Mouse (Mus musculus) hindbrain, embryonic 14.5 days (tissue): ENCODE results near the gene Mlycd. TPM values are rescaled to one million over a fixed set of nuclear protein-coding genes. Genes with fewer than 3 reads are reported as not detected.

Source experiments
- ATAC-seq: fragments of 200-750 bp; cut with Nextera tagmentation; 2 replicates; pipeline ENCODE4 v1.8.0; 2017; ENCODE audit warnings: moderate number of reproducible peaks, mild to moderate bottlenecking, moderate TSS enrichment, moderate library complexity; ENCODE audit not compliant: low FRiP score
- DNase-seq: peaks from one replicate; pipeline ENCODE4 v3.0.0-alpha.2; 2015; ENCODE audit warnings: low spot score
- H3K27ac ChIP-seq: fragments of 300-500 bp; sonication (generic); 2 replicates; pipeline ENCODE4 v1.5.1; 2014; ENCODE audit warnings: mild to moderate bottlenecking, moderate library complexity
- H3K27me3 ChIP-seq: fragments of 300-500 bp; sonication (generic); 2 replicates; pipeline ENCODE4 v1.6.1; 2014; ENCODE audit warnings: mild to moderate bottlenecking, low read length, mixed read lengths; ENCODE audit not compliant: control insufficient read depth, insufficient read depth
- H3K36me3 ChIP-seq: fragments of 300-500 bp; sonication (generic); replicated peaks from 2 replicates; pipeline ENCODE4 v1.6.1; 2014; ENCODE audit not compliant: control insufficient read depth, insufficient read depth
- H3K4me1 ChIP-seq: fragments of 300-500 bp; sonication (generic); replicated peaks from 2 replicates; pipeline ENCODE4 v1.6.1; 2014; ENCODE audit warnings: antibody characterized with exemption, low read length, mixed read lengths; ENCODE audit not compliant: control insufficient read depth, insufficient read depth
- H3K4me2 ChIP-seq: fragments of 300-500 bp; sonication (generic); replicated peaks from 2 replicates; pipeline ENCODE4 v1.6.1; 2014; ENCODE audit warnings: mild to moderate bottlenecking, moderate library complexity
- H3K4me3 ChIP-seq: fragments of 300-500 bp; sonication (generic); replicated peaks from 2 replicates; pipeline ENCODE4 v1.5.1; 2014; ENCODE audit warnings: mild to moderate bottlenecking, low read length
- H3K9ac ChIP-seq: fragments of 300-500 bp; sonication (generic); 2 replicates; pipeline ENCODE4 v1.6.1; 2014
- H3K9me3 ChIP-seq: fragments of 300-500 bp; sonication (generic); 2 replicates; pipeline ENCODE4 v1.6.1; 2016; ENCODE audit warnings: low read length; ENCODE audit not compliant: control insufficient read depth
- WGBS: fragments of 180-500 bp; shearing (Covaris S2); extraction: QIAGEN DNeasy Blood & Tissue Kit; methylation state at CpG from one replicate; pipeline ENCODE4 v1.1.7; 2014; 5-methylcytosine and 5-hydroxymethylcytosine counted together
- polyA plus RNA-seq: library from polyadenylated mRNA; unstranded; fragments of >200 nt; fragmentation: Nextera tagmentation; extraction: Ambion mirVana; gene quantifications from 2 replicates; pipeline ENCODE4 v1.2.1, GENCODE M21; 2014

Mlycd gene
- polyA plus RNA-seq, 1 experiment from 2014 or later, result 17.8 TPM

DNA sequence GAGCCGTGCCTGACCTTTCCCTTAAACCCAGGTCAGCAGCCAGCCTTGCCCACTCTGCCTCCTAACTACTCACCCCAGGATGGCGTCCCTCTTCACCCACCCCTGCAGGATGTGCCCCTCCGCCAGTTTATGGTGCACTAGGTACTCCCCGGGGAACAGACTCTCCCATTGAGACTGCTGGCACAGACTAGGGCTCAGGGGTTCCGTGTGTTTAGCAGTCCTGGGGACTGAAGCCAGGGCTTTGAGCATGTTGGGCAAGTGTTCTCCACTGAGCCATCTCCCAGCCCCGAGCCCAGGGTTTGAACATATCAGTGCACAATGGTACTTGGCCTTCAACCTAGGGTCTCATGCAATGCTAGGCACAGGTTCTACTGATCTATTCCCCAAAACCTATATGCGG, 40.8 kb downstream of the Mlycd start:
- no peaks in the 10 kb centered on the region for H3K36me3 ChIP-seq
- H3K4me1 ChIP-seq, result 0 out of 2 replicates have a peak, but pooled peaks cover 6% of the 10 kb centered on the region
- no peak overlapping the region for H3K27ac ChIP-seq
- H3K27me3 ChIP-seq, result no peaks in the 10 kb centered on the region
- H3K4me2 ChIP-seq, result no peak overlapping the region
- H3K9ac ChIP-seq, result no peak overlapping the region
- ATAC-seq, result no peak
- 86% methylated on average over 7 of the region's 7 CpGs for WGBS
- H3K4me3 ChIP-seq, result no peak overlapping the region
- no peaks in the 10 kb centered on the region for H3K9me3 ChIP-seq
- DNase-seq, result no peak

DNA sequence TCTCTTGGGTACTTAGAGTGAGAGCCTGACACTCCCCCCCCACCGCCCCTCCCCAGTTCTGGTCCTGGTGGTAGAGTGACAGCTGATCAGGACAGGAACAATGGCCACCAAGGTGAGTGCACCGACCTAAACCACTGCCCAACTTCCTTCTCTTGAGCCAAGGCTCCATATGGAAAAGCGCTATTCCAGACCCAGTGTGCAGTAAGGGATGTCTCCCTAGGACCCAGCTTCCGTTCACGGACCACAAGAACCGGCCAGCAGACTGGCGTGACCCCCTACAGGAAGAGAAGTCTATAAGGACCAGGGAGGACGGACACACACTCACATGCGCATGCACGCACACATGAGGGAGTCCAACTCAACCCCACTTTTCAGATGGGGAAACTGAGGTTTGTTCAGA, 41.7 kb downstream of the Mlycd start:
- ATAC-seq, result no peak
- Histone ChIP-seq H3K27ac (no peak overlapping the region), H3K9me3 (no peaks in the 10 kb centered on the region), H3K4me1 (peaks cover 7% of the 10 kb centered on the region; the same call in 1 of the 2 replicates), H3K9ac (no peak overlapping the region), H3K4me2 (no peak overlapping the region), H3K4me3 (no peak overlapping the region), H3K27me3 (no peaks in the 10 kb centered on the region), H3K36me3 (no peaks in the 10 kb centered on the region)
- 86% methylated on average over 10 of the region's 10 CpGs for WGBS
- DNase-seq, result no peak

DNA sequence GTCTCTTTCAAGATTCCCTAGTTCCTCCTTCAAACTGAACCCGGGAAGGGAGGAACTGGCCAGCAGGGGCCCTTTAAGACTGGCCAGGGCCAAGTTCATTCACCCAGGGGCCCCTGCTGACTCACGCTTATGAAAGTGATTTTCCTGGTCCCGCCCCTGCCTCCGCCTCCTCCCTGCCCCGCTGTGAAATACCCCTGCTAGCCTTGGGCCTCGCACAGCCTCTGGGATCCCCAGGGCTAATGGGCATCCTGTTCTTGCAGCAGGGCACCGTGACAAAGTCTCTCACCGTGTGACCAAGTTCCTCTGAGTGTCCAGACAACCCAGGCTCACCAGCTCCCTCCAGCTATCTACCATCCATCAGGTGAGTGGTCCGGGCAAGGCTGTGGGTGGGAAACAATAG, 42.3 kb downstream of the Mlycd start:
- DNase-seq (no peak), ATAC-seq (no peak)
- Histone ChIP-seq H3K9ac (no peak overlapping the region), H3K36me3 (no peaks in the 10 kb centered on the region), H3K27me3 (no peaks in the 10 kb centered on the region), H3K27ac (no peak overlapping the region), H3K4me2 (no peak overlapping the region), H3K4me3 (no peak overlapping the region), H3K4me1 (peaks cover 7% of the 10 kb centered on the region; the same call in 1 of the 2 replicates), H3K9me3 (no peaks in the 10 kb centered on the region)
- 17% methylated on average over 9 of the region's 9 CpGs for WGBS

DNA sequence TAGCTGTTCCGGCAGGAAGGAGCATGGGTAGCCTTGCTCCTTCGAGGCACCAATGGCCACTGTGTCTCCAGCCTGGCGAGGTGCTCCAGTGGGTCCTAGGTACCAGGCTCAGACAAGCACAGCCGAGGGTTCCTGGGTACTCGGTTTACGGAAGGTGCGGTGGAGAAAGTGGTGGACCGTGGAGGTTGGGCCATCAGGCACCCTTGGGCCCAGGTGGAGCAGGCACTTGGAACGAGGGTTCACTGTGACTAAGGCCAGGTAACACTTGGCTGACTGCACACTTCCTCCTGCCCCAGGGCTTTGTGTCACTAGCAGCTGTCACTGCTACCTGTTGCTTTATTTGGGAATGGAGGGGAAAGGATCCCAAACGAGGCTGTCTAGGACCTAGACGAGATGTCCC, 42.8 kb downstream of the Mlycd start:
- H3K4me1 ChIP-seq, result peaks cover 7% of the 10 kb centered on the region; the same call in 1 of the 2 replicates
- no peak overlapping the region for H3K4me2 ChIP-seq
- WGBS, result 78% methylated on average over 11 of the region's 11 CpGs
- no peaks in the 10 kb centered on the region for H3K36me3 ChIP-seq
- no peak for ATAC-seq
- no peaks in the 10 kb centered on the region for H3K27me3 ChIP-seq
- no peaks in the 10 kb centered on the region for H3K9me3 ChIP-seq
- no peak overlapping the region for H3K9ac ChIP-seq
- no peak overlapping the region for H3K27ac ChIP-seq
- DNase-seq, result no peak
- no peak overlapping the region for H3K4me3 ChIP-seq

DNA sequence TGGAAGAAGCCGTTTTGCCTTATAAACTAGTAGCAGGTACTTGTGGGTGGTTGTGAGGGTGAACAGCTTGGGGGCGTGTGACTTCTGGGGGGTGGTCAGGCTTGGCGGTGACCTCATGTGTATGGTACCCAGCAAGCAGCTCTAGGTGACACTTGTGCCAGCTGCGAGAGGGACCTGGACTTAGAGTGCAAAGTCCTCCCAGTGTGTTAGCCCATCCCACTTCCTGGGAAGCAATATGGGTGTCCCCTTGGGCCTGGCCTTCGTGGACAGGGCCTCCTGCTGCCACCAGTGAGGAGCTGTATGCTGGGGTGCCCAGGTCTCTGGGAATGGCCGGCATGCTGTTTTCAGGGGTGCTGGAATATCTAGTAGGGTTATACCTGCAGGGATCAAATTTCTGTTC, 44.2 kb downstream of the Mlycd start:
- no peak for ATAC-seq
- H3K4me1 ChIP-seq, result peaks cover 7% of the 10 kb centered on the region; the same call in 1 of the 2 replicates
- no peak overlapping the region for H3K27ac ChIP-seq
- H3K36me3 ChIP-seq, result no peaks in the 10 kb centered on the region
- no peak overlapping the region for H3K9ac ChIP-seq
- no peak overlapping the region for H3K4me2 ChIP-seq
- no peaks in the 10 kb centered on the region for H3K9me3 ChIP-seq
- H3K4me3 ChIP-seq, result no peak overlapping the region
- H3K27me3 ChIP-seq, result no peaks in the 10 kb centered on the region
- no peak for DNase-seq
- 82% methylated on average over 6 of the region's 6 CpGs for WGBS

DNA sequence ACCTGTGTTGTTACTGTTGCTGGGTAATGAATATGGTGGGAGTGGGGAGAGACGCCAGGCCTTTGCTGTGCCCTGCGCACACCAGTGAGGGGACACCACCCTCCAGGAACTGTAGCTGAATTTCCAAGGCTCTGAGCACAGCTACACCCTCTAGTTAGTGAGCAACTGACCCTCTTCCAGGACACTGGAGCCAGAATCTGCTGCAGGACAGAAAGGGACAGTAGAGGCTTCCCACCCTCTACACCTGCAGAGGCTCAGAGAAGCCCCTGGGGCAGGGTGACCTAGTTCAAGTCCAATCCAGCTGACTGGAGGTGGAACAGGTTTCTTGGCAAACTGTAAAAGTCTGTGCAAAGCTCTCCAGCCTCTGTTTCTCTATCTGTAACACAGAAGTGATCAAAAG, 44.7 kb downstream of the Mlycd start:
- Histone ChIP-seq H3K27ac (no peak overlapping the region), H3K4me1 (peaks cover 7% of the 10 kb centered on the region; the same call in 1 of the 2 replicates), H3K9me3 (no peaks in the 10 kb centered on the region), H3K4me3 (no peak overlapping the region), H3K27me3 (no peaks in the 10 kb centered on the region), H3K4me2 (no peak overlapping the region), H3K9ac (no peak overlapping the region), H3K36me3 (no peaks in the 10 kb centered on the region)
- DNase-seq (no peak), ATAC-seq (no peak)
- WGBS, result 97% methylated on average over 2 of the region's 2 CpGs

DNA sequence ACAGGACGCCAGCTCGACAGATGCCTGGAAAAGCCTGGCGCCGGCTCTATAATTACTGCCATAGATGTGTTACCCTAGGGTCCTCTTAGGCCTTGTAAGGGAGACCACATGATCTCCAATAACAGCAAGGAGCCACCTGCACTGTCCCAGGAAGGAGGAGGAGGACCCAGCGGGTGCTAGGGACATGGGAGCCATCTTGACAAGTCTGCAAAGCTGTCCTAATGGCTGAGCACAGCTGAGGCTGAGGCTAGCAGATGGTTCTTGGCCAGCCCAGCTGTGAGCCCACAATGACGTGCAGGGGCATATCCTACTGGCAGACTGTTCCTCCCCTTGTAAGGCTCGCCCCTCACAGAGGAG, 45.2 kb downstream of the Mlycd start:
- Histone ChIP-seq H3K9me3 (no peaks in the 10 kb centered on the region), H3K27me3 (no peaks in the 10 kb centered on the region), H3K4me3 (no peak overlapping the region), H3K27ac (no peak overlapping the region), H3K4me2 (no peak overlapping the region), H3K9ac (no peak overlapping the region), H3K36me3 (no peaks in the 10 kb centered on the region), H3K4me1 (peaks cover 7% of the 10 kb centered on the region; the same call in 1 of the 2 replicates)
- ATAC-seq, result peak; percentile 47; the same call in 1 of the 2 replicates
- no peak for DNase-seq
- 36% methylated on average over 7 of the region's 7 CpGs for WGBS

DNA sequence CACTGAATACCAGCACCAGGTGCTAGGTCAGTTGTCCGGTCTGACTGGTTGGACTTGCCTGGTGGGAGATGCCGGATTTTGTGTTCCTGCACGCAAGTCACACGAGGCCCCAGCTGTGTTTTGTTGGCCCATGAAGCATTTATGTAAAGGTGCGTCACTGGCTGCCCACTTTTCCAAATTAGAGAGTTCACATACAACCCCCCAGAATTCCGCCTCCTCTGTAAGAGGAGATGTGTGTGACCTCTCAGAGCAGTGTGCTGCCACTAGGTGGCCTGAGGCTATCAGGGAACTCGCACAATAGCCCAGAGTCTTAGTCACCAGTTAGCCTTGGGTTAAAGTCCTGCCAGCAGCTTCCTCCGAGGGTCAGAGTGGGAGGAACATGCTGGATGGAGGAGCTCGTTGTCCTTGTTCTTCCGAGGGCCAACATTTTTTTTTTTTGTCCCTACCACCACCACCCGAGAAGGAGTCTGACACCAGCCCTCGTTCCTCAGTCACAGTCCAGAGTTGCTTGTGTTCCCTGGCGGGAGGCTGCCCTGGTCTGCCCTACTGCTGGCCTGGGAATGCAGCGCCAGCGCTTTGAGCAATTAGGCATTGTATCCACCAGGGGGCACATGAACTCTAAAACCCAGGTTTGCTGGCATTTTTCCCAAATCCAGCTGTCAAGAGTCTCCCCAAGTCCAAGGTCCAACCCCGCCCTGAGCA, 45.7 kb downstream of the Mlycd start:
- H3K27ac ChIP-seq, result no peak overlapping the region
- no peak for ATAC-seq

DNA sequence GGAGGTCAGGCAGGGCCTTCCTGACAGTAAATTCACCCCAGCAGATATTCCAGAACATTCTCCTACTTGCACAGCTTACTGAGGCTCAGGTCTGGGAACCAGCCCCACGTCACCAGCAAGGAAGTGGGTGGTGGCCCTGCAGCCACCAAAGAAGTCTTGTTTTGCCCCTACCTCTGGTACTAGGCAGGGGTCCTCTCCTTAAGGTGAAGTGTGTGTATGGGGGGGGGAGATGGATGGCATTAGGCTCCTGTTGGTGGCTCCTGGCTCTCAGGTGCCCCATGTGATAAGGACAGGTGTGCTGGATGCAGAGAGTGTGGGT, 46.2 kb downstream of the Mlycd start:
- H3K9ac ChIP-seq, result no peak overlapping the region
- ATAC-seq (0 out of 2 replicates have a peak, but pooled peaks have one; percentile 16), DNase-seq (no peak)
- H3K36me3 ChIP-seq, result no peaks in the 10 kb centered on the region
- no peak overlapping the region for H3K4me2 ChIP-seq
- no peak overlapping the region for H3K4me3 ChIP-seq
- WGBS, result 45% methylated on average over 1 of the region's 1 CpGs
- H3K9me3 ChIP-seq, result no peaks in the 10 kb centered on the region
- H3K27me3 ChIP-seq, result no peaks in the 10 kb centered on the region
- H3K4me1 ChIP-seq, result peaks cover 7% of the 10 kb centered on the region; the same call in 1 of the 2 replicates
- H3K27ac ChIP-seq, result no peak overlapping the region

More for the DNA sequence above, 45.7 kb downstream of the Mlycd start:
- WGBS, result 11% methylated on average over 16 of the region's 16 CpGs
- H3K4me2 ChIP-seq, result 0 out of 2 replicates have a peak overlapping the region, but pooled peaks have one; percentile 9
- no peaks in the 10 kb centered on the region for H3K9me3 ChIP-seq
- H3K36me3 ChIP-seq, result no peaks in the 10 kb centered on the region
- no peak overlapping the region for H3K4me3 ChIP-seq
- H3K4me1 ChIP-seq, result peaks cover 7% of the 10 kb centered on the region; the same call in 1 of the 2 replicates
- no peaks in the 10 kb centered on the region for H3K27me3 ChIP-seq
- DNase-seq, result peak; percentile 84
- H3K9ac ChIP-seq, result no peak overlapping the region

DNA sequence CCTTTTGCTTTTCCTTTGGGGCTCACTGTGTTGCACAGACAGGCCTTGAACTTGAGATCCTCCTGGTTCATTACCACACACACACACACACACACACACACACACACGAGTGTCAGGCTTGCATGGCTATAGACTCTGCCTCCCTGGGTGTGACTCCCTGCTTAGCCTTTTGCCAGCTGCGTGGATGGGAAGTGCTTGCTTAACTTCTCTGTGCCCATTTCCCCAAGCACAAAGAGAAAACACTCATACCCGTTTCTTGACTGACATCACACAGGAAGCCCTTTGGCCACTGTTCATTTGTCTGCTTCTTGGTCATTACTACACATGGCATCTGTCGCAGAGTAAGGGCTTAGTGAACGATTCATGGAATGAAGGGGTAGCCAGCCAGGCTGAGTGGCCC, 47.3 kb downstream of the Mlycd start:
- no peaks in the 10 kb centered on the region for H3K36me3 ChIP-seq
- H3K4me2 ChIP-seq, result no peak overlapping the region
- DNase-seq (no peak), ATAC-seq (no peak)
- H3K4me1 ChIP-seq, result peaks cover 7% of the 10 kb centered on the region; the same call in 1 of the 2 replicates
- no peak overlapping the region for H3K27ac ChIP-seq
- H3K9ac ChIP-seq, result no peak overlapping the region
- WGBS, result 67% methylated on average over 5 of the region's 5 CpGs
- no peaks in the 10 kb centered on the region for H3K27me3 ChIP-seq
- no peaks in the 10 kb centered on the region for H3K9me3 ChIP-seq
- H3K4me3 ChIP-seq, result no peak overlapping the region
